Mouse (Mus musculus) left cerebral cortex, adult 8-10 months (tissue): ENCODE data around the gene Rab7b. TPM values are rescaled to one million over a fixed set of nuclear protein-coding genes. Genes with fewer than 3 reads are reported as not detected.

ENCODE experiments used
- DNase-seq, 2 experiments: peaks; one replicate each; pipeline ENCODE4 v3.0.0; 2022; ENCODE audit warnings: low spot score in 2 of 2
- total RNA-seq, 4 experiments: library from RNA; stranded (reverse); gene quantifications; 2 replicates each; pipeline ENCODE4 v1.2.4; 2022

Rab7b gene
- total RNA-seq, 4 experiments from 2014 or later = 1.2 to 7.3 (median 3.3) TPM

DNA sequence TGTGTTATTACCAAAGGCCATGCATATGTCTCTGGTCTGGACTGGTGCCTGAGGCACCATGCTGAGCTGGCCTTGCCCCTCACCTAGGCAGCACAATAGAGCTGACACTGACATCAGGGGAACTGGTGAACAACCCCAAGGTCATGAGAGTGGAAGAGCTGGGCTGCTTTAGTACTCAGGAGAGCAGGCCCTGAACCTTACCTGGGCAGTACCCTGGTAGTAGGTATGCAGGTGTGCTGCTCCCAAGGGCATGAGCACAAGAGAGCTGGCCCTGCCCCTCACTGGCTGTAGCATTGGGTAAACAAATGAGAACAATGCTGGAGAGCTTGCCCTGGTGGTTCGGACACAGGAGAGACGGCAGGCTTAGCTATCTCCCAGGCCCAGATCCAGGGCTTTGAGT lies 6.8 kb downstream of the Rab7b start:
- DNase-seq = no peak

DNA sequence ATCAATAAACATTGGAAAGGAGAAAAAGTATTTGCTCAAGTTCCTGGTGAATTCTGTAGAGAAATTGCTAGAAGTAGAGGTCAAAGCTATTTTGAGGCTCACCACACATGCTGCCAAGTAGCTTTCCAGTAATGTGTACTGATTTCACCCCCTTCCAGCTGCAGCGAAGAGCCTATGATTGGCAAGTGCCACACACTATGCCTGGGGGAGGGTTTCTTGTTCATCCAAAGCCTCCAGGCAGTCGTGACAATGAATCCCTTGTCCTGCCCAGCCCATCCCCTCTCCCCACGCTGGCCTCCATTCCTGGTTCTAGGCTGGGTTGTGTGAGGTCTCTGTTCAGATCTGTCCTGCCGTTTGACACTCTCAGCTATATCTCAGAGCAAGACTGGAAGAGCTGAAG lies 7.8 kb downstream of the Rab7b start:
- peak in 1 of 2 experiments; percentile 20 for DNase-seq

- DNase-seq = no peak
Measured at GRCm38 (mm10) chr1:131698770-131699169, 10.3 kb downstream of the Rab7b start.

GRCm38 (mm10) chr1:131699642-131700041 lies 11.1 kb downstream of the Rab7b start:
- no peak for DNase-seq

DNA sequence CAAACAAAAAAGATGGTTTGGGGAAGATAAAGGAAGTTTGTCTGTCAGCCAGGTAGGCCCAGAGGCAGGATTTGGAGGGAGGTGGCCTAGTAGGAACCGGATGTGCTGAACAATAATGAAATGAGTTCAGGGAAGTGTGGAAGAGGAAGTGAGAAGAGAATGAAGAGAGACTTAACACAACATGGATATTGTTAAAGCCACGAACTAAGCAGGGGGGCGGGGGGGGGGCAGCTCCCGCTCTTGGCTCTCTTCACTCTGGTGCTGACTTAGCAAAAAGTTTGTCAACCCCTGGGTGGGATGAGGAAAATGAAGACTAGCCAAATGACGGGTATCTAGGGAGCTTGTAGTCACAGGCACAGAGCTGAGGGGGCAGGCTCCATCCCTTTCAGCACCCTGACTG lies 12.0 kb downstream of the Rab7b start:
- DNase-seq = no peak

GRCm38 (mm10) chr1:131701391-131701790 lies 12.9 kb downstream of the Rab7b start:
- no peak for DNase-seq

- no peak for DNase-seq
Measured at GRCm38 (mm10) chr1:131702094-131702766, 13.7 kb downstream of the Rab7b start.

DNA sequence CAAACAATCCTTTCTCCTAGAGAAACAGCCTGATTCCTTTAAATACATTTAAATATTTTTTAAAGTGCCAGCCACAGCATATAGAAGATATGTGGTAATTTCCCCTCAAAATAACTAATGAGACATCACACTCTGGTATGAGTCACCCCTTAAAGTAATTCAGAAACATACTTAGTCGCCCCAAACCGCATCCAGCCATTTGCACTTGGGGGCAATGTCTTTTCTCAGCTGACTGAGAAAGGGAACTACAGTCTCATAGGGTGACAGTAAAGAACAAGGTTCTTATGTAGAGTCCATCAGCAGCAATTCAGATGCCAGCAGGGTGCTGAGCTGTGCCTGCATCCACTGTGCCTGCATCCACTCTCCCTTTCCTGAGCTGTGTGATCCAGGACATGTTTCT lies 15.0 kb downstream of the Rab7b start:
- no peak for DNase-seq

- peak in 1 of 2 experiments; percentile 29 for DNase-seq
Measured at GRCm38 (mm10) chr1:131708338-131708737, 19.8 kb downstream of the Rab7b start.

DNA sequence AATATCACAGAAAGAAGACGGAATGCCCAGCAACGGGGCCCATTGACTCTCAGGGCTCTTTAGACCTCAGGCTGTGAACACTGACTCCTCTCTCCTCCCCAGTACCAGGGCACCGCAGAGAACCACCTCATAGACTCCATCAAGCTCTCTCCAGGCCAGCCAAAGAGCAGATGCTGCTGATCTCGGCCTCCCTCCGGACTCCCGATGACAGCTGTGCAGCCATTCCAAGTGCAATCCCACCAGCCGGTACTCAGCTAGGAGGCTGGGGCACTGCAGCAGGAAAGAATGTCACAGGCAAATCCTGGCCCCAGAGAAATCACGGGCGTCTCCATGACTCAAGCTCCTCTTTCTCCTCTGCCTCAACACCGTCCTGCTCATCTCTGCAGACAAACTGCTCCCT lies 23.0 kb downstream of the Rab7b start:
- no peak for DNase-seq

DNA sequence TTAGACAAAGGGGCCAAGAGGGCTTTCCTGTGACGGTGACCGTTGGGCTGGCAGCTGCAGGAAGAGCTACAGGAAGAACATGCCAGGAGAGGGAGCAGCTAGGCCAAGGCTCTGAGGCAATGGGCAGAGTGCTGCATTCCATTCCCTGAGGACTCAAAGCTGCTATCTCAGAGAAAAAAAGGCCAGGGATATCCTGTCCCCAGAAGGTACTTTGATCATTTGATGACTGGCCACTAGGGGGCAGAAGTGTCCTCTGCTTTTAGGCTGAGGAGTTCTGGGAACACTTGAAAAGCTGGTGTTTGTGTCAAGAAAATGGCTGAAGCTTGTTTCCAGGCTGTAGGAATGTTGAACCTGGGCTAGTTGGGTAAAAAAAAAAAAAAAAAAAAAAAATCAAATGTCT lies 23.9 kb downstream of the Rab7b start:
- peak; percentile 54 to 63 for DNase-seq

DNA sequence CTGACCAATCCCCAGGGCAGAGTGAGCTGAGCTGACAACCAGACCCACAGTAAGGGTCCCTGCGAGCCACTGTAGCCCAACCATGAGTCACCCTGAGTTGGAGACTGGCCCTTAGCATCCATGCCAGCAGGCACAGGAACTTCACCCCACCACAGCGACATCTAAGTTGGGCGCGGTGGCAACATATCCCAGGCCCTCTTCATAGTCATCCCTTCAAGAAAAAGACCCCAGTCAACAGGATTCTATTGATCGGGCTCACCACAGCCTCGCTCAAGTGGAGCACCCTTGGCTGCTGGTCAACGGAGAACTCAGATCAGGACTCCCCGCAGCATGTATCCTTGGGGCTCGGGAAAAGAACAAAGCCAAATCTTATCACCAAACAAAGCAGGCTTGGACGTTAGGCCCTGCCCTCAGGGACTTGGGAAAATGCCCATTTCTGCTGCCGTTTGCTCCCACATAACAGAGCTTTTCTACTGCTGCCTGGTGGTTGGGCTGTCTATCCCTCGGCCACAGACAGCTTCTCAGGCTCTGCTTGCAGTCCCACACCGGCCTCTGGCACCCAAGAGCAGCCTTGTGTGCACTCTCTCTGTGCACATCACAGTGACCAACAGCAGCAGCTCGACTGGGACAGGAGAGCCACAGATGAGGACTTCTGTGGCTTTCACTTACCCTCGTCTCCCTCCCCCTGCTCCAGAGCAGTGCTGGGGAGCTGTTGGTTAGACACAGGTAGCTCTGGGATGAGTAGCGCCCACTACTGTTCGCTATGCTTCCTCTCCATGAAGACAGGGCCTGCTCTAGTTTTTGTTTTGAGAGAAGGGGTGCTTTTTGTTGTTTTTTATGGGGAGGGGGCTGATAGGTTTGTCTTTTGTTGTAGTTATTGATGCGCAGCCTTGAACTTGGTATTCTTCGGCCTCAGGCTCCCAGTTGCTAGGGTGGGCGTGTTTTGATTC lies 26.2 kb downstream of the Rab7b start:
- no peak for DNase-seq

- no peak for DNase-seq
Measured at GRCm38 (mm10) chr1:131718952-131719694, 30.6 kb downstream of the Rab7b start.

DNA sequence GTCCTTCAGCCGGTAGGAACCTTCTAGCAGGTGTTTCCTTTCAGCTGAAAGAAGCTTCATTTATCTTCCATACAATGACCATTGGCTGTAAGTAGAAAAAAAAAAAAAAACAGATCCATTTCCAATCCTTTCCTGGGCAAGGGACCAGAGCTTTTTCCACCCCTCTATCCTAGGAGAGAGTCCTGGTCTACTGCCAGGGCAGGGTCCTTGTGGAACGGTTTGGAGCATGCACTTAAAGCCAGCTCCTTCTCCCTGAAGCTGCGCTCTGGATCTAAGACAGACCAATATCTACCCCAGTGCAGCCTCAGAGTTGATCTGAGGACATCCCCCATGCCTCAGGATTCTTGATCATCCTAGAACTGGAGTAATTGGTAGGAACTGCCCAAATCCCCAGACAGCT lies 33.5 kb downstream of the Rab7b start:
- DNase-seq = no peak

DNA sequence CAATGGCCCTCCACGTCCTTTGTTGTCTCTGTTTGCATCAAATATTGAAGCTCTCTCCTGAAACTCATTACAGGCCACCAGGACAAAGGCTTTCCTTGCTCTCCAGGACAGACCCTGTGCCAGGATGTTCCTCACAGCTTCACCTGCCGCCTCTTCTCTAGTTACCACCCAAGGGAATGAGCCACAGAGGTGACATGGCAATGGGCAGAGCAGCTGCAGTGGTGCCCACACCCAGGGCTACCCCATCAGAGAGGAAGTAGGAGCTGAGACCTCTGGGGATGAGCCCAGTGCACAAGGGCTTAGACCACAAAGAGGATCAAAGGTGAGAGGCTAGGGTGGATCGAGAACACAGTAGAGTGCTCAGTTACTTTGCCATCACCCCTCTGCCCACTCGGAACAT lies 35.1 kb downstream of the Rab7b start:
- no peak for DNase-seq

DNA sequence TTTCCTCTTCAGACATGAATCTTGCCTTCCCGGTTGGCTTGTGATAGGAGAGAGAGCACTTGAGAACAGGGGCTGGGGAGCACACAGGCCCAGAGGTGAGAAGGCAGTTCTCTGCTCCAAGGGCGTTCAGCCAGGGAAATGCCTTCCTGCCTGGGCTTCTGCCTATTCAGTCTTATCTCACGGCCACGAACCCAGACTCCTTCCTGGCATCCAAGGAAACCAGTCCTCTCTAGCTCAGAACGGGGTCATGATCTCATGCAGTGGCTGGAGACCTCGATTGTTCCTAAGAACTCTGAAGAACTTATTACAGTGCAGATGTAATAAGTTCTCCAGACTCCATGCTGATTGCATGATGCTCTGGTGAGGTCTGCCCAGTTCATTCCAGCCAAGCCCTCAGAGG lies 38.1 kb downstream of the Rab7b start:
- DNase-seq = no peak

DNA sequence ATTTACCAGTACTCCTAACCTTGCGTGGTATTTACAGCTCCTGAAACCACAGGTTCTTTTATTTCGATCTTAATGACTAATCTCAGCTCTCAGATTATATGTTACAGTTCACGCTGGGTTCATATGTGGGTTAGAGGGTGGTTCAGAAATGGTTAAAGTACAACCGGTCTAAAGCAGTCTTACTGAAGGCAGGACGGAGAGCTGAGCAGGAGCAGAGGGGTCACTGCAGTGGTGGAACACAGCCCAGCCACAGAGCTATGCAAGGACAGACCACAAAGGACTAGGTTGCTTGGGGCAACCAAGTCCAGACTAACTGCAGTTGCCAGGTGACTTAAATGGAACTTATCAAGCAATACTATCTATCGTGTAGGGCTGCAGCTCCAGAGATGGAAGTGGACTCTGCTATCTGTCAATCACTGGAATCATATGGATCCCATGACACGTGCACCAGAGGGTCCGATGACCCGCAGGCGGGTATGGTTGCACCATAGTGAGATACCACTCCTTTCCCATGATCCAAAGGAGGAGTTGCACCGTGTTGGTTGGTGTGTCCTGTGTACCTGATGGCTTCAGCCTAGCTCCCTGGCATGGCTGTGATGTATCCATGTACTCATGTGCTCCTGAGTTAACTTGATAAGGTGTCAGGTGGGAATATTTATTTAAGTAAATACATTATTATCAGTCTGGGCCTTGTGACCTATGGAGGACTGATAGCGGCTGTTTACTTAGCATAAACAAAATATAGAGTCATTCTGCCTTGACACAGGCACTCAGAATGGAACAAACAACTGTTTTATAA lies 42.3 kb downstream of the Rab7b start:
- DNase-seq = no peak

DNA sequence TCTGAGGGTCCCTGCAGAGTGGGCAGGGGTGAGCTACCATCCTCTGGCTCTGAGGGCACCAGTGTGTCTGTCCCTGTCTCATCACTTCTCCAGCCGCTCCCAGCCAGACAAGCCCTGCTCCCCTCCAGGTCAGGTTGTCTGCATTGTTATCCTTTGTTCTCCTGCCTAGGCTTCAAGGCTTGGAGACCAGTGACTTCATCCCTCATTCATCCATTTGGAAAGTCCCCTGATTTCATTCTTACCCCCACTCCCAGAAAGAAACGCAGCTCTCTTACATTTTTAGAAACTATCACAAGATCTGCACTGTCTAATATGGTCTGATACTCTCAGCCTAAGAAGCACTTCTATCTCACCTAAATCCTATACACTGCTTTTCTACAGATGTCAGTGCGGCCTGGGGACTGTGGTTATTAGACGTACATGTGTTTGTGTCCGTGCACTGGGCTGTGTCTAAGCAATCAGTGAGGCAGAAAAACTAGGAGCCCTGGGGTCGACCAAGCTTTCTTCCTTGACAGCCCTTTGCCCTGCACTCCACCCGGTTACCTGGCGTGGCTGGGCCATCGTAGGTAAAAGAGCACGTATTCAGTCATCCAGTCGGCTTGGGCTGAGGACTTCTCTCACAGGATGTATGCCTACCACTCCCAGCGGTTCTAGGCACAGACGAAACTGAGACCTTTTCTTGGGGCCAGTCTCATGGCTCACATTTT lies 45.1 kb downstream of the Rab7b start:
- no peak for DNase-seq

DNA sequence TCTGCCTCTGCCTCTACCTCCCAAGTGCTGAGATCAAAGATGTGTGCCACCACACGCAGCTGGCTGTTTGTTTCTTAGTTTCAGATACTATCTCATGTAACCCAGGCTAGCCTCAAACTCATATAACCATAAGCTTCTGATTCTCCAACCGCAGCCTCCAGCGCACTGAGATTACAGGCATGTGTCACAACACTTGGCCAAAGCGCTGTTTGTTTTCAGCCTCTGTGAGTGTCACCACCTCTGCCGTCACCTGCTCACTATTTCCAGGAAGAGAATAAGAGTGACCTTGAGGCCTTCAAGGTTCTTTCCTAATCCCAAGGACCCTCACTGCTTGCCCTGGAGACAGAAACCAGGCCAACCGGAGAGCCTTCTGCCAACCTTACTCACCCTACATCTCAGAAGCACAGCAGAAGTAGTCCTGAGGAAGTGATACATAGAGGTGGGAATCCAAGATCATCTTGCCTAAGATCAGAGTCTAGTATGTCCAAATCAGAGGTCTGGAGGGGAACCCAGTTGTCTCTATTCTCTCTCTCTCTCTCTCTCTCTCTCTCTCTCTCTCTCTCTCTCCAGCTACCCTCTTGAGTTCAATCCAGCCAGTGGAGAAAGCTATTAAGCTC lies 46.3 kb downstream of the Rab7b start:
- DNase-seq = no peak

DNA sequence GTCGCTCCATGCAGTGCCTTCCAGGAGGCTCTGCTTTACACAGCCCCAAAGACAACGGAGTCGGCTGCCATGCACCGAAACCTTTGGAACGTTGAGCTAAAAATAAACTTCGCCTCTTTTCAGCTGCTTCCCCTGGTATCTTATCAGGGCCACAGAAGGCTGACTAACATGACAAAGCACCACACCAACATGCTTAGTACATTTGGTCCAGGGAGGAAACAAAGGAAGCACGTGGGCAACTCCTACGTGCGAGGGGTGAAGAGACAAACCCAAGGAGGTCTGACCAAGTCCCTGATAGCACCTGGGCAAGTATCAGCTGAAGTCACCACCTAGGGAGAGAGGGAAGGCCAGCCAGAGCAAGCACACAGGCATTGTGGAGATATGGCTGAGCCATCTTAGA lies 48.0 kb downstream of the Rab7b start:
- no peak for DNase-seq
